Mouse (Mus musculus): ENCODE data around the gene Cyp4a12b. TPM values are rescaled to one million over a fixed set of nuclear protein-coding genes. Genes with fewer than 3 reads are reported as not detected.
"Not testable (repeated sequence)": the region's sequence is repeated elsewhere in the genome, so short reads cannot be mapped to it uniquely, and the experiment has no call there.

Cyp4a12b gene
- polyA plus RNA-seq (2015; fragmentation: Nextera tagmentation; extraction: Ambion mirVana) = not detected in 2 replicates

DNA sequence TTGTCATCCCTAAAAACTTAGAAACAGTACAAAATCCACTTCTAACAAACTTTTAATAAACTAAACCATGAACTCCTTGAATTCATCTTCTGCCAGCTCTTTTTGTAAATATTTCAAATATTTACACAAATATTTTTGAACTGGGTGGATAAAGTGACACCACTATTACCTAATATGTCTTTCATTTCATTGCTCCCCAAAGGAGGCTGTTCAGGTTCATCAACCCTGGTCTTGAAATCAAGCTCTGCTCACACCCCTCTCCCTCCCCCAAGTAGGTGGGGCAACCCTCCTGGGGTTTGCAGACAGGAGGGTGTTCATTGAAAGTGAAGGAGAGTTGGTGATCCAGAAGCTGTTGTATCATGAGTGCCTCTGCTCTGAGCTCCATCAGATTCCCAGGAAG, at the start of gene Cyp4a12b:
Cyp4a12b (plus strand) TSS at position 301 of the 400 bp plus-strand sequence.
- ATAC-seq; H3K9ac ChIP-seq (ENCODE audit: low read depth, low read length); H3K4me3 ChIP-seq (ENCODE audit: low read length); H3K9me3 ChIP-seq (ENCODE audit: control insufficient read depth, low read length); H3K4me1 ChIP-seq (ENCODE audit: control insufficient read depth, insufficient read depth, low read depth, low read length); H3K4me2 ChIP-seq (ENCODE audit: low read length); H3K36me3 ChIP-seq (ENCODE audit: control insufficient read depth, insufficient read depth, low read length); H3K27ac ChIP-seq (ENCODE audit: low read depth, low read length); H3K27me3 ChIP-seq (replicated peaks; ENCODE audit: control insufficient read depth, insufficient read depth, low read length): not testable (repeated sequence)

DNA sequence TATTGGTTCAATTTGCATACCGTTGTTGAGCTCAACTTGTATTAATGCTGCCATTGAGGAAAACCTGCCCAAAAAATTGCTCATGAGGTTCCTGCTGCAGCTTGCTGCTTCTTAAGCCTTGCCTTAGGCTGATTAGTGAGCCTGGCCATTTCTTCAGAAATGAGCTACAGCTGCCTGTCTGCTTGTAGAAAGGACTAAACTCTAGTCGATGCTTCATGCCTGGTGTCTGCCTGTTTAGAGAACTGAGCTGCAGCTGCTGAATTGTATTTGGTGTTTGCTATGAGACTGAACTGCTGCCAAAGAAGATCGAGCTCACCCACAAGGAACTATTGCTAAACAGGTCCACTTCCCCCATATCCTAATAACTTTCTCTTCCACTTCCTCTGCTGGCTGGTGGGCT, 45.8 kb upstream of the Cyp4a12b start:
- not testable (repeated sequence) for H3K4me3 ChIP-seq (ENCODE audit: low read length); H3K9ac ChIP-seq (ENCODE audit: low read depth, low read length); ATAC-seq; H3K27ac ChIP-seq (ENCODE audit: low read depth, low read length); H3K27me3 ChIP-seq (replicated peaks; ENCODE audit: control insufficient read depth, insufficient read depth, low read length); H3K4me2 ChIP-seq (ENCODE audit: low read length); H3K36me3 ChIP-seq (ENCODE audit: control insufficient read depth, insufficient read depth, low read length); H3K9me3 ChIP-seq (ENCODE audit: control insufficient read depth, low read length); H3K4me1 ChIP-seq (ENCODE audit: control insufficient read depth, insufficient read depth, low read depth, low read length)
- WGBS = 89% methylated on average over 3 of the region's 3 CpGs

- not testable (repeated sequence) for ATAC-seq; H3K36me3 ChIP-seq (ENCODE audit: control insufficient read depth, insufficient read depth, low read length); H3K27me3 ChIP-seq (replicated peaks; ENCODE audit: control insufficient read depth, insufficient read depth, low read length); H3K9ac ChIP-seq (ENCODE audit: low read depth, low read length); H3K9me3 ChIP-seq (ENCODE audit: control insufficient read depth, low read length); H3K27ac ChIP-seq (ENCODE audit: low read depth, low read length); H3K4me1 ChIP-seq (ENCODE audit: control insufficient read depth, insufficient read depth, low read depth, low read length); H3K4me2 ChIP-seq (ENCODE audit: low read length); H3K4me3 ChIP-seq (ENCODE audit: low read length)
Measured at GRCm38 (mm10) chr4:115368067-115368466, 43.4 kb upstream of the Cyp4a12b start.

- ATAC-seq; H3K4me3 ChIP-seq (ENCODE audit: low read length); H3K9ac ChIP-seq (ENCODE audit: low read depth, low read length); H3K36me3 ChIP-seq (ENCODE audit: control insufficient read depth, insufficient read depth, low read length); H3K27ac ChIP-seq (ENCODE audit: low read depth, low read length); H3K4me2 ChIP-seq (ENCODE audit: low read length); H3K27me3 ChIP-seq (replicated peaks; ENCODE audit: control insufficient read depth, insufficient read depth, low read length); H3K4me1 ChIP-seq (ENCODE audit: control insufficient read depth, insufficient read depth, low read depth, low read length); H3K9me3 ChIP-seq (ENCODE audit: control insufficient read depth, low read length): not testable (repeated sequence)
- WGBS = 86% methylated on average over 2 of the region's 2 CpGs
Measured at GRCm38 (mm10) chr4:115396256-115396655, 15.2 kb upstream of the Cyp4a12b start.

DNA sequence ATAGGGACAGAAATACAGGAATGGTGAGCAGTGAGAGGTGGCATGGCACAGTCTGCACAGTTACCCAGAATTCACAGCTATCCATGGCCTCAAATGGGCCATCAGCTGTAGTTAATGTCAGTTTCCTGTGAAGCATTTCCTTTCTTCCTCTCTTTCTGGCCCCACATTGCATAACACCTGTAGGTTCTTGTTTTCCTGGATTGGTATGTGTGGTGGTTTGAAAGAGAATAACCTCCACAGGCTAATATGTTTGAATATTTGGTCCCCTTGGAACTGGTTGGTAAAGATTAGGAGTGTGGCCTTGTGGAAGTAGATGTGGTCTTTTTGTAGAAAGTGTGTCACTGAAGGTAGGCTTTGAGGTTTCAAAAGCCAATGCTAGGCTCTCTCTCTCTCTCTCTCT, 14.5 kb upstream of the Cyp4a12b start:
- H3K36me3 ChIP-seq (ENCODE audit: control insufficient read depth, insufficient read depth, low read length); H3K9ac ChIP-seq (ENCODE audit: low read depth, low read length); H3K27me3 ChIP-seq (replicated peaks; ENCODE audit: control insufficient read depth, insufficient read depth, low read length); H3K4me2 ChIP-seq (ENCODE audit: low read length); H3K27ac ChIP-seq (ENCODE audit: low read depth, low read length); H3K4me3 ChIP-seq (ENCODE audit: low read length); ATAC-seq; H3K9me3 ChIP-seq (ENCODE audit: control insufficient read depth, low read length); H3K4me1 ChIP-seq (ENCODE audit: control insufficient read depth, insufficient read depth, low read depth, low read length): not testable (repeated sequence)

DNA sequence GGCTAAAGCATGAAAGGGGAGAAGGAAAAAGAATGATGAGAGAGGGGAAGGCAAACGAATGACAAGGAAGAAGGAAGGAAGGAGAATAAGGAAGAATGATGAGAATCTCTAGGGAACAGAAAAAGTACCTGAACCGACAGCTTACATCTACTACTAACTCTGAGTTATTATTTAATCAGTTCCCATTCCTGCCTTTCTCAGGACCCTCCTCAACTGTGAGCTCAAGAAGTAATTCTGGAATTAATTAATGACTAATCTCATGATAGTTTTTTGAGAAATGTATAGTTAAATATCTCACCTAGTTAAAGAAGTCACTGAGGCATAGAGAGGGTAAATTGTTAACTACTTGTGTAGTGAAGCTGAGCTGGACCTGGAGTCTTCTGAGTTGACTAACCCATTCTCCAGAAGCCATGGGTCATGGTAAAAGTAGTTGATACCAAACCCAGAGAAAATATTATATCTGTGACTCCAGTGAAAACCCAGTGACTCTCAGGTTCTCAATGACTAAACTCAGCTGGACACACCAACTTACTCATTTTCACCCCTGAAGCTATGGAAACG, 39.2 kb downstream of the Cyp4a12b start:
- H3K9ac ChIP-seq (ENCODE audit: low read depth, low read length) = no peak overlapping the region
- H3K9me3 ChIP-seq (ENCODE audit: control insufficient read depth, low read length) = no peaks in the 10 kb centered on the region
- no peak overlapping the region for H3K4me2 ChIP-seq (ENCODE audit: low read length)
- 70% methylated on average over 3 of the region's 3 CpGs for WGBS
- H3K27me3 ChIP-seq (replicated peaks; ENCODE audit: control insufficient read depth, insufficient read depth, low read length) = no peaks in the 10 kb centered on the region
- no peak for ATAC-seq
- no peaks in the 10 kb centered on the region for H3K4me1 ChIP-seq (ENCODE audit: control insufficient read depth, insufficient read depth, low read depth, low read length)
- no peaks in the 10 kb centered on the region for H3K36me3 ChIP-seq (ENCODE audit: control insufficient read depth, insufficient read depth, low read length)
- no peak overlapping the region for H3K4me3 ChIP-seq (ENCODE audit: low read length)
- H3K27ac ChIP-seq (ENCODE audit: low read depth, low read length) = no peak overlapping the region

DNA sequence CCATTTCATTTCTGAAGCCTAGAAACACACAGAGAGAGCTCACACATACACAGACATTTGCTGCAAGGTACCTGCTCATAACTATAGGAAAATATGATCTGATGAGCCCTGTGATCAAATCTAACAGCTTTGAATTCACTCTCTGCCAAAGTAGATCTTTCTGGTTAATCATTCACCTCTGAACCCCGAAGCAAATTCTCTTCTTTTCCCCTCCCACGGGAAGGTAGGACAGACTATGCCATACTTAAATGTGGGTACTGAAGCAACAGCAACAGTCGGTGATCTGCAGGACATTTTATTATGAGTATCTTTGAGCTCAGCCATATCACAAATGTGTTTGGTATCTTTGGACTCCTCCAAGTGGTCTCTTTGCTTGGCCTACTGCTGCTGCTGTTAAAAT, 40.9 kb downstream of the Cyp4a12b start, which contains the start of gene Cyp4a30b:
Cyp4a30b (plus strand) TSS at position 301 of the 400 bp plus-strand sequence.
- H3K27me3 ChIP-seq (replicated peaks; ENCODE audit: control insufficient read depth, insufficient read depth, low read length) = no peaks in the 10 kb centered on the region
- no peaks in the 10 kb centered on the region for H3K9me3 ChIP-seq (ENCODE audit: control insufficient read depth, low read length)
- no peak within 1 kb of the TSS for H3K4me3 ChIP-seq (ENCODE audit: low read length)
- ATAC-seq = no peak
- no peak within 1 kb of the TSS for H3K27ac ChIP-seq (ENCODE audit: low read depth, low read length)
- WGBS = 76% methylated on average over 3 of the region's 3 CpGs
- H3K9ac ChIP-seq (ENCODE audit: low read depth, low read length) = no peak within 1 kb of the TSS
- no peaks in the 10 kb centered on the region for H3K4me1 ChIP-seq (ENCODE audit: control insufficient read depth, insufficient read depth, low read depth, low read length)
- no peaks in the 10 kb centered on the region for H3K36me3 ChIP-seq (ENCODE audit: control insufficient read depth, insufficient read depth, low read length)
- H3K4me2 ChIP-seq (ENCODE audit: low read length) = no peak within 1 kb of the TSS

DNA sequence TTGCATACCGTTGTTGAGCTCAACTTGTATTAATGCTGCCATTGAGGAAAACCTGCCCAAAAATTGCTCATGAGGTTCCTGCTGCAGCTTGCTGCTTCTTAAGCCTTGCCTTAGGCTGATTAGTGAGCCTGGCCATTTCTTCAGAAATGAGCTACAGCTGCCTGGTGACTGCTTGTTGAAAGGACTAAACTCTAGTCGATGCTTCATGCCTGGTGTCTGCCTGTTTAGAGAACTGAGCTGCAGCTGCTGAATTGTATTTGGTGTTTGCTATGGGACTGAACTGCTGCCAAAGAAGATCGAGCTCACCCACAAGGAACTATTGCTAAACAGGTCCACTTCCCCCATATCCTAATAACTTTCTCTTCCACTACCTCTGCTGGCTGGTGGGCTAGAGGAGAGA, 62.2 kb downstream of the Cyp4a12b start:
- H3K36me3 ChIP-seq (ENCODE audit: control insufficient read depth, insufficient read depth, low read length); ATAC-seq; H3K27ac ChIP-seq (ENCODE audit: low read depth, low read length); H3K27me3 ChIP-seq (replicated peaks; ENCODE audit: control insufficient read depth, insufficient read depth, low read length); H3K4me3 ChIP-seq (ENCODE audit: low read length); H3K4me1 ChIP-seq (ENCODE audit: control insufficient read depth, insufficient read depth, low read depth, low read length); H3K4me2 ChIP-seq (ENCODE audit: low read length); H3K9ac ChIP-seq (ENCODE audit: low read depth, low read length); H3K9me3 ChIP-seq (ENCODE audit: control insufficient read depth, low read length): not testable (repeated sequence)
- WGBS = 80% methylated on average over 3 of the region's 3 CpGs

- not testable (repeated sequence) for H3K4me3 ChIP-seq (ENCODE audit: low read length); H3K27me3 ChIP-seq (replicated peaks; ENCODE audit: control insufficient read depth, insufficient read depth, low read length); H3K9me3 ChIP-seq (ENCODE audit: control insufficient read depth, low read length); H3K27ac ChIP-seq (ENCODE audit: low read depth, low read length); H3K9ac ChIP-seq (ENCODE audit: low read depth, low read length); H3K4me2 ChIP-seq (ENCODE audit: low read length); H3K4me1 ChIP-seq (ENCODE audit: control insufficient read depth, insufficient read depth, low read depth, low read length); H3K36me3 ChIP-seq (ENCODE audit: control insufficient read depth, insufficient read depth, low read length); ATAC-seq
Measured at GRCm38 (mm10) chr4:115476051-115476450, 64.6 kb downstream of the Cyp4a12b start.

Measured in hindbrain, embryonic 16.5 days (tissue).